Mouse (Mus musculus) CH12.LX (cell line): ENCODE data around the gene Scrn3. TPM values are rescaled to one million over a fixed set of nuclear protein-coding genes. Genes with fewer than 3 reads are reported as not detected.

Source experiments
- DNase-seq: peaks from one replicate; pipeline ENCODE4 v3.0.0-alpha.2; 2013; ENCODE audit errors: extremely low read depth
- H3K27ac ChIP-seq: 2 replicates; pipeline ENCODE4 v1.5.1; 2012; ENCODE audit warnings: low read depth, mild to moderate bottlenecking, control low read depth, moderate library complexity; ENCODE audit not compliant: insufficient read depth
- H3K27me3 ChIP-seq: replicated peaks from 2 replicates; pipeline ENCODE3; 2012; ENCODE audit warnings: inconsistent platforms
- H3K36me3 ChIP-seq, 2 experiments: replicated peaks in 1 of 2; 2 replicates each; pipeline versions ENCODE3 to v1.6.1; 2012; ENCODE audit warnings: inconsistent platforms in 1 of 2, low read length in 1 of 2, mild to moderate bottlenecking in 1 of 2, mixed read lengths in 1 of 2, moderate library complexity in 1 of 2; ENCODE audit not compliant: control insufficient read depth in 1 of 2, insufficient read depth in 1 of 2
- H3K4me1 ChIP-seq, 2 experiments: 2 replicates each; pipeline ENCODE4 v1.6.1; 2012; ENCODE audit warnings: inconsistent platforms in 1 of 2, moderate library complexity in 1 of 2; ENCODE audit not compliant: insufficient read depth in 2 of 2, control insufficient read depth in 1 of 2
- H3K4me2 ChIP-seq: 2 replicates; pipeline ENCODE4 v1.6.1; 2012; ENCODE audit warnings: low read depth, mild to moderate bottlenecking, control low read depth; ENCODE audit not compliant: poor library complexity, insufficient read depth, severe bottlenecking
- H3K4me3 ChIP-seq, 3 experiments: fragments of 150-350 bp in 1 of 3; sonication (generic) in 1 of 3; replicated peaks in 1 of 3; 2 replicates each; pipeline versions ENCODE3 to v1.5.1; 2011 to 2012; ENCODE audit warnings: low read depth in 2 of 3, low read length in 2 of 3, mild to moderate bottlenecking in 2 of 3, moderate library complexity in 2 of 3, control low read depth in 1 of 3, improper control_type of control experiment in 1 of 3, inconsistent platforms in 1 of 3, mixed read lengths in 1 of 3; ENCODE audit not compliant: poor library complexity in 1 of 3
- H3K79me2 ChIP-seq: replicated peaks from 2 replicates; pipeline ENCODE4 v1.6.1; 2012; ENCODE audit warnings: mild to moderate bottlenecking, moderate library complexity; ENCODE audit not compliant: control insufficient read depth, poor library complexity, insufficient read depth, severe bottlenecking; ENCODE audit errors: extremely low read depth
- H3K9ac ChIP-seq: 2 replicates; pipeline ENCODE4 v1.6.1; 2012; ENCODE audit warnings: low read depth, mild to moderate bottlenecking, control low read depth, moderate library complexity; ENCODE audit not compliant: insufficient read depth
- H3K9me3 ChIP-seq: replicated peaks from 2 replicates; pipeline ENCODE3; 2012; ENCODE audit warnings: low read length, inconsistent platforms, mixed read lengths
- BHLHE40 ChIP-seq: IDR thresholded peaks from 2 replicates; pipeline ENCODE4 v1.6.1; 2011; ENCODE audit warnings: mild to moderate bottlenecking, low read depth, low read length, improper control_type of control experiment
- CHD2 ChIP-seq: IDR thresholded peaks from 2 replicates; pipeline ENCODE4 v1.6.1; 2011; ENCODE audit warnings: low read length, improper control_type of control experiment
- E2F4 ChIP-seq: IDR thresholded peaks from 2 replicates; pipeline ENCODE4 v1.6.1; 2011; ENCODE audit warnings: low read depth, low read length, improper control_type of control experiment; ENCODE audit not compliant: insufficient replicate concordance
- ELF1 ChIP-seq: IDR thresholded peaks from 2 replicates; pipeline ENCODE4 v1.6.1; 2014; ENCODE audit warnings: low read depth, mild to moderate bottlenecking, inconsistent platforms, low read length, improper control_type of control experiment
- JUND ChIP-seq: conservative IDR thresholded peaks from 2 replicates; pipeline ENCODE4 v1.6.1; 2011; ENCODE audit warnings: low read depth, low read length, improper control_type of control experiment
- KAT2A ChIP-seq: IDR thresholded peaks from 2 replicates; pipeline ENCODE4 v1.6.1; 2012; ENCODE audit warnings: low read length, improper control_type of control experiment, inconsistent platforms; ENCODE audit not compliant: insufficient replicate concordance
- MAFK ChIP-seq: IDR thresholded peaks from 2 replicates; pipeline ENCODE4 v1.6.1; 2011; ENCODE audit warnings: low read length, improper control_type of control experiment; ENCODE audit not compliant: insufficient replicate concordance
- MAX ChIP-seq: IDR thresholded peaks from 2 replicates; pipeline ENCODE4 v1.6.1; 2011; ENCODE audit warnings: low read length, improper control_type of control experiment
- MEF2A ChIP-seq: IDR thresholded peaks from 2 replicates; pipeline ENCODE4 v1.6.1; 2014; ENCODE audit warnings: low read depth, mild to moderate bottlenecking, inconsistent platforms, low read length, improper control_type of control experiment, borderline replicate concordance
- MXI1 ChIP-seq: IDR thresholded peaks from 2 replicates; pipeline ENCODE4 v1.6.1; 2011; ENCODE audit warnings: mild to moderate bottlenecking, low read depth, low read length, improper control_type of control experiment
- NELFE ChIP-seq: IDR thresholded peaks from 2 replicates; pipeline ENCODE4 v1.6.1; 2011; ENCODE audit warnings: low read depth, low read length, improper control_type of control experiment
- PAX5 ChIP-seq: IDR thresholded peaks from 2 replicates; pipeline ENCODE4 v1.6.1; 2012; ENCODE audit warnings: low read length, inconsistent platforms, mixed read lengths
- POLR2A ChIP-seq: IDR thresholded peaks from 2 replicates; pipeline ENCODE4 v1.6.1; 2011; ENCODE audit warnings: low read depth, mild to moderate bottlenecking, improper control_type of control experiment, low read length
- RCOR1 ChIP-seq: conservative IDR thresholded peaks from 2 replicates; pipeline ENCODE4 v1.6.1; 2012; ENCODE audit warnings: low read depth, mild to moderate bottlenecking, inconsistent platforms, low read length, improper control_type of control experiment
- SMC3 ChIP-seq: IDR thresholded peaks from 2 replicates; pipeline ENCODE4 v1.6.1; 2011; ENCODE audit warnings: low read depth, low read length, improper control_type of control experiment
- TCF12 ChIP-seq: IDR thresholded peaks from 2 replicates; pipeline ENCODE4 v1.6.1; 2014; ENCODE audit warnings: low read depth, mild to moderate bottlenecking, inconsistent platforms, low read length, improper control_type of control experiment
- USF2 ChIP-seq: conservative IDR thresholded peaks from 2 replicates; pipeline ENCODE4 v1.6.1; 2011; ENCODE audit warnings: low read depth, low read length, improper control_type of control experiment
- ZC3H11A ChIP-seq: IDR thresholded peaks from 2 replicates; pipeline ENCODE4 v1.6.1; 2012; ENCODE audit warnings: low read depth, mild to moderate bottlenecking, inconsistent platforms, low read length, improper control_type of control experiment
- ZKSCAN1 ChIP-seq: IDR thresholded peaks from 2 replicates; pipeline ENCODE4 v1.6.1; 2012; ENCODE audit warnings: low read depth, inconsistent platforms, low read length, improper control_type of control experiment, borderline replicate concordance
- dilution Hi-C: fragments of 300-500 bp; cut with MboI; formaldehyde crosslinking; loops from 2 replicates; pipeline ENCODE4 v1.14.3; 2020; ENCODE audit warnings: low sequenced_read_pairs; ENCODE audit not compliant: extremely low pct_unique_long_range_greater_than_20kb, extremely low pct_ligation_motif_present
- in situ Hi-C: fragments of 300-500 bp; cut with MboI; formaldehyde crosslinking; loops from 3 replicates; pipeline ENCODE4 v1.14.3; 2019; ENCODE audit warnings: low sequenced_read_pairs, low pct_ligation_motif_present, low pct_unique_long_range_greater_than_20kb, mixed read lengths
- polyA plus RNA-seq: library from polyadenylated mRNA; unstranded; fragments of >175 nt; gene quantifications from 2 replicates; pipeline ENCODE4 v1.2.1, GENCODE M21; 2012; ENCODE audit warnings: low read depth; ENCODE audit not compliant: insufficient read length
- total RNA-seq, 2 experiments: library from RNA; depleted of rRNA; stranded (reverse); fragments of 300-350 nt in 1 of 2; fragments of >200 nt in 1 of 2; gene quantifications; 2 replicates each; pipeline ENCODE4 v1.2.3; 2012 to 2014

Gene Scrn3
- total and polyA plus RNA-seq, 3 experiments = 6.6 to 14.8 (median 11.1) TPM

- no peak for DNase-seq
- H3K4me3 ChIP-seq = no peak overlapping the region
- no peak overlapping the region for H3K4me2 ChIP-seq
- peaks cover 30 to 63% of the 10 kb centered on the region in 2 experiments for H3K36me3 ChIP-seq
- H3K27me3 ChIP-seq = no peaks in the 10 kb centered on the region
- no peaks in the 10 kb centered on the region for H3K9me3 ChIP-seq
- in situ Hi-C loops (loop anchor here (25.0 kb wide), 2 partner anchors 333 to 658 kb away; no protein-coding TSS in a partner anchor), dilution Hi-C loops (no loop called here)
- H3K4me1 ChIP-seq = peaks cover 0 to 6% of the 10 kb centered on the region in 2 experiments; a peak in 1 of 4 replicates
- no peak overlapping the region for H3K9ac ChIP-seq
- H3K27ac ChIP-seq = no peak overlapping the region
- H3K79me2 ChIP-seq = no peaks in the 10 kb centered on the region
- TF ChIP-seq MAFK (no peak), RCOR1 (no peak), NELFE (no peak), SMC3 (no peak), TCF12 (no peak), PAX5 (no peak), JUND (no peak), E2F4 (no peak), USF2 (no peak), MAX (no peak), POLR2A (no peak), KAT2A (no peak), BHLHE40 (no peak)
These were observed 17.4 kb upstream of the Scrn3 start for GRCm38 (mm10) chr2:73295023-73295422.

GRCm38 (mm10) chr2:73298154-73298553 lies 14.2 kb upstream of the Scrn3 start:
- in situ Hi-C loops (loop anchor here (25.0 kb wide), 2 partner anchors 336 to 661 kb away; no protein-coding TSS in a partner anchor), dilution Hi-C loops (no loop called here)
- H3K36me3 ChIP-seq = peaks cover 32 to 62% of the 10 kb centered on the region in 2 experiments
- H3K4me1 ChIP-seq = peaks cover 0 to 6% of the 10 kb centered on the region in 2 experiments; a peak in 1 of 4 replicates
- H3K4me2 ChIP-seq = no peak overlapping the region
- TF ChIP-seq MAX (no peak), SMC3 (no peak), MXI1 (no peak), ZKSCAN1 (no peak), E2F4 (no peak), CHD2 (no peak), ZC3H11A (no peak), BHLHE40 (no peak), POLR2A (no peak), MEF2A (no peak), USF2 (no peak), RCOR1 (no peak), ELF1 (no peak)
- H3K4me3 ChIP-seq = no peak overlapping the region
- no peak for DNase-seq
- H3K27ac ChIP-seq = no peak overlapping the region
- H3K79me2 ChIP-seq = no peaks in the 10 kb centered on the region
- H3K9me3 ChIP-seq = no peaks in the 10 kb centered on the region
- no peaks in the 10 kb centered on the region for H3K27me3 ChIP-seq
- no peak overlapping the region for H3K9ac ChIP-seq
